Mouse (Mus musculus): Measurements from ENCODE around the gene Man1c1.

Man1c1 gene

GRCm38 (mm10) chr4:134673882-134674463 is 30.1 kb downstream of the Man1c1 start:
- DNase-seq: no peak

GRCm38 (mm10) chr4:134673151-134673550 is 30.9 kb downstream of the Man1c1 start:
- DNase-seq: no peak

GRCm38 (mm10) chr4:134672326-134672725 is 31.8 kb downstream of the Man1c1 start:
- no peak for DNase-seq

- DNase-seq: no peak
These were observed 32.4 kb downstream of the Man1c1 start for GRCm38 (mm10) chr4:134671660-134672173.

GRCm38 (mm10) chr4:134669742-134670354 is 34.2 kb downstream of the Man1c1 start:
- no peak for DNase-seq

- no peak for DNase-seq
These were observed 35.6 kb downstream of the Man1c1 start for GRCm38 (mm10) chr4:134668355-134669028.

- no peak for DNase-seq
These were observed 37.7 kb downstream of the Man1c1 start for GRCm38 (mm10) chr4:134666391-134666790.

- DNase-seq: no peak
These were observed 41.0 kb downstream of the Man1c1 start for GRCm38 (mm10) chr4:134663052-134663451.

GRCm38 (mm10) chr4:134660630-134661183 is 43.4 kb downstream of the Man1c1 start:
- no peak for DNase-seq

- no peak for DNase-seq
These were observed 44.5 kb downstream of the Man1c1 start for GRCm38 (mm10) chr4:134659354-134660301.

- no peak for DNase-seq
These were observed 46.6 kb downstream of the Man1c1 start for GRCm38 (mm10) chr4:134657473-134657872.

GRCm38 (mm10) chr4:134654391-134654790 is 49.7 kb downstream of the Man1c1 start:
- DNase-seq: no peak

- DNase-seq: no peak
These were observed 51.4 kb downstream of the Man1c1 start for GRCm38 (mm10) chr4:134652720-134653119.

GRCm38 (mm10) chr4:134652151-134652550 is 51.9 kb downstream of the Man1c1 start:
- no peak for DNase-seq

- DNase-seq: no peak
These were observed 52.7 kb downstream of the Man1c1 start for GRCm38 (mm10) chr4:134651358-134651757.

- no peak for DNase-seq
These were observed 58.8 kb downstream of the Man1c1 start for GRCm38 (mm10) chr4:134645042-134645948.

- DNase-seq: no peak
These were observed 59.7 kb downstream of the Man1c1 start for GRCm38 (mm10) chr4:134644410-134644809.

- peak; percentile 73 for DNase-seq
These were observed 62.2 kb downstream of the Man1c1 start for GRCm38 (mm10) chr4:134641711-134642516.

GRCm38 (mm10) chr4:134639325-134639724 is 64.8 kb downstream of the Man1c1 start:
- DNase-seq: no peak

GRCm38 (mm10) chr4:134638111-134638550 is 66.0 kb downstream of the Man1c1 start:
- DNase-seq: no peak

All from right cerebral cortex, postnatal 25 days (tissue).